Mouse (Mus musculus) limb, embryonic 12.5 days (tissue): ENCODE data around the gene Tcte2. TPM values are rescaled to one million over a fixed set of nuclear protein-coding genes. Genes with fewer than 3 reads are reported as not detected.
"Not testable (repeated sequence)": the region's sequence is repeated elsewhere in the genome, so short reads cannot be mapped to it uniquely, and the experiment has no call there.

Experiments
- ATAC-seq: fragments of 200-750 bp; cut with Nextera tagmentation; 2 replicates; pipeline ENCODE4 v1.8.0; 2017; ENCODE audit warnings: low read depth, moderate TSS enrichment; ENCODE audit not compliant: insufficient number of reproducible peaks, insufficient read depth, low FRiP score, low TSS enrichment
- H3K27ac ChIP-seq: fragments of 300-500 bp; sonication (generic); 2 replicates; pipeline ENCODE4 v1.5.1; 2016; ENCODE audit warnings: mild to moderate bottlenecking, moderate library complexity
- H3K27me3 ChIP-seq: fragments of 300-500 bp; sonication (generic); 2 replicates; pipeline ENCODE4 v1.6.1; 2016; ENCODE audit warnings: mild to moderate bottlenecking, moderate library complexity
- H3K36me3 ChIP-seq: fragments of 300-500 bp; sonication (generic); 2 replicates; pipeline ENCODE4 v1.6.1; 2016; ENCODE audit warnings: mild to moderate bottlenecking, moderate library complexity
- H3K4me1 ChIP-seq: fragments of 300-500 bp; sonication (generic); replicated peaks from 2 replicates; pipeline ENCODE4 v1.6.1; 2016
- H3K4me2 ChIP-seq: fragments of 300-500 bp; sonication (generic); 2 replicates; pipeline ENCODE4 v1.6.1; 2016; ENCODE audit warnings: mild to moderate bottlenecking, moderate library complexity
- H3K4me3 ChIP-seq: fragments of 300-500 bp; sonication (generic); replicated peaks from 2 replicates; pipeline ENCODE4 v1.5.1; 2016; ENCODE audit warnings: mild to moderate bottlenecking
- H3K9ac ChIP-seq: fragments of 300-500 bp; sonication (generic); replicated peaks from 2 replicates; pipeline ENCODE4 v1.6.1; 2016; ENCODE audit warnings: mild to moderate bottlenecking, moderate library complexity
- H3K9me3 ChIP-seq: fragments of 300-500 bp; sonication (generic); 2 replicates; pipeline ENCODE4 v1.6.1; 2016; ENCODE audit warnings: mild to moderate bottlenecking, moderate library complexity
- WGBS: fragments of 180-500 bp; shearing (Covaris S2); methylation state at CpG from one replicate; pipeline ENCODE4 v1.1.7; 2016; 5-methylcytosine and 5-hydroxymethylcytosine counted together
- polyA plus RNA-seq: library from polyadenylated mRNA; unstranded; fragments of >200 nt; fragmentation: Nextera tagmentation; extraction: Ambion mirVana; gene quantifications from 2 replicates; pipeline ENCODE4 v1.2.1, GENCODE M21; 2016

Tcte2 gene
- polyA plus RNA-seq, 1 experiment from 2014 or later = 5.7 TPM

DNA sequence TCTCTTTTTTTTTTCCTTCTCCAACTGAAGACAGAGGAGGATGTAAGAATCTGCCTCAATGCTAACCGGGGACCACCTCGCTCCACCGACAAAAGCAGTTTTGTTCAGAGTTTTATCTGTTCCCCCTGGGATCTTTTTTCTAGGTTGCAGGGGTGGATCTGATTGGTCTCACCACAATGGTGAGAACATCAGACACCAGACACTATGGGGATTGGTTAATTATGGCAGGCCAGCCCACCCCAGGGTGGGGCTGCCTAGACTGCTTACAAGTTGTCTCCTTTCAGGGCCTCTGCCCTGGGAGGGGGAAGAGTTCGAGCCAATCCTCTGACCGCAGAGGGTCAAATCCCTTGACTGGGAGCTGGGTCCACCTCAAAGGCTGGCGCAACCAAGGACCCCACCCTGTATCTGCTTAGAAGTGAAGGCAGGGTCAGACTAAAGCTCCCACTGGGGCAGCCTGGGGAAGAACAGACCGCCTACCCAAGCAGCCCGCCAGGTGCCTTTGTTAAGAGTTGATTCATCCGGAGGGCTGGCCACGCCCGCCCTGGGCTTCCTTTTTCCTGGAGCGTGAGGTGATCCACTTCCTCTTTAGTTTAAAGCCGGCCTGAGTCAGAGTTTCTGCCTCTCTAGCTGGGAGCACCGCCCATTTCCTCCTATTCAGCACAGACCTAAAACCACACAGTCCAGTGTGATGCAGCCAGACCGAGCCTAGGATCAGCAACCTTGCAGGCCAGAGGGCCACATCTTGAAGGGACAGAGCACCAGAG lies 78.0 kb downstream of the Tcte2 start:
- H3K27ac ChIP-seq = peak overlapping the region; percentile 47; the same call in 1 of the 2 replicates

DNA sequence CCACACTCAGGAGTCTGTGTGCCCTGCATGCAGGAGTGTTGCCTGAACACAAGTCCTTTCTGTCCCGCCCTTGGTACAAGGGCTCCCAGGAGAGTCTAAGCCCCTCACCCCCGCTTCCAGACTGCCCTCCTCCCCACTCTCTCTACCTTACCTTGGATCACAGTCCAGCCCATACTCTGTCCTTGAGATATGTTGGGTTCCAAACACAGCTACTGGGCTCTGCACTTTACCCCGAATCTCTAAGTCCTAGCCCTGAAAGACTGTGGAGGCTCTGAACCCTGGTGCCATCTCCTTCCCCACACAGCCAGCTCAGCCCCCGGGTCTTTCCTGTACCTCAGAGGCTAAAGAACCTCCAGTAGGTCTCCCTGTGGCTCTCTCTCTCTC lies 78.6 kb downstream of the Tcte2 start:
- H3K27ac ChIP-seq = peak overlapping the region; percentile 47; the same call in 1 of the 2 replicates
- no peak overlapping the region; the same call in 1 of the 2 replicates for H3K9ac ChIP-seq
- 0 out of 2 replicates have a peak overlapping the region, but pooled peaks have one; percentile 1 for H3K4me3 ChIP-seq
- ATAC-seq = no peak
- H3K27me3 ChIP-seq = no peaks in the 10 kb centered on the region
- no peak overlapping the region for H3K4me2 ChIP-seq
- no peaks in the 10 kb centered on the region for H3K9me3 ChIP-seq
- peaks cover 17% of the 10 kb centered on the region for H3K4me1 ChIP-seq
- 36% methylated on average over 4 of the region's 4 CpGs for WGBS
- no peaks in the 10 kb centered on the region for H3K36me3 ChIP-seq

More for the DNA sequence above, 78.0 kb downstream of the Tcte2 start:
- no peaks in the 10 kb centered on the region for H3K27me3 ChIP-seq
- no peak overlapping the region for H3K9ac ChIP-seq
- 0 out of 2 replicates have a peak overlapping the region, but pooled peaks have one; percentile 2 for H3K4me3 ChIP-seq
- 24% methylated on average over 15 of the region's 15 CpGs for WGBS
- H3K4me1 ChIP-seq = peaks cover 17% of the 10 kb centered on the region
- H3K9me3 ChIP-seq = no peaks in the 10 kb centered on the region
- H3K4me2 ChIP-seq = peak overlapping the region; percentile 33
- H3K36me3 ChIP-seq = no peaks in the 10 kb centered on the region
- ATAC-seq = no peak; the same call in 1 of the 2 replicates

- Histone ChIP-seq H3K4me2 (no peak overlapping the region; the same call in 1 of the 2 replicates), H3K27ac (peak overlapping the region; percentile 47; the same call in 1 of the 2 replicates), H3K36me3 (no peaks in the 10 kb centered on the region), H3K9ac (peak overlapping the region; percentile 6; the same call in 1 of the 2 replicates), H3K4me1 (peaks cover 17% of the 10 kb centered on the region), H3K9me3 (no peaks in the 10 kb centered on the region), H3K4me3 (0 out of 2 replicates have a peak overlapping the region, but pooled peaks have one; percentile 1), H3K27me3 (no peaks in the 10 kb centered on the region)
- WGBS = 66% methylated on average over 9 of the region's 9 CpGs
- peak; percentile 22; the same call in 1 of the 2 replicates for ATAC-seq
Measured at GRCm38 (mm10) chr17:13682378-13683026, 79.1 kb downstream of the Tcte2 start.

DNA sequence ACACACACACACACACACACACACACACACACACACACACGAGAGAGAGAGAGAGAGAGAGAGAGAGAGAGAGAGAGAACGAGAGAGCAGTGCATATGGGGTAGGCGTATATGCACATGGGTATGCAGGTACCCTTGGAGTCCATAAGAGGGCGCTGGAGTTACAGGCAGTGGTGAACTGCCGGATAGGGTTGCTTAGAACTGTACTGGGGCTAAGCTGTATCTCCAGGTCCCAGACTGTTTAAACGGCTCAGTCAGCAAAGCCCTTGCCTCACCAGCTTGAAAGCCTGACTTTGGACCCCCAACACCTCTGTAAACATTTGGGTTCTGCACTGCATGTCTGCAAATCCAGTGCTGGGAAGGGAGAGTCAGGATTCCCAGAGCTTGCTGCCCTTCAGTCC lies 79.9 kb downstream of the Tcte2 start:
- H3K27me3 ChIP-seq = no peaks in the 10 kb centered on the region
- no peak for ATAC-seq
- H3K4me3 ChIP-seq = no peak overlapping the region
- no peaks in the 10 kb centered on the region for H3K9me3 ChIP-seq
- no peak overlapping the region for H3K9ac ChIP-seq
- H3K27ac ChIP-seq = no peak overlapping the region
- H3K36me3 ChIP-seq = no peaks in the 10 kb centered on the region
- H3K4me2 ChIP-seq = no peak overlapping the region
- 96% methylated on average over 6 of the region's 6 CpGs for WGBS
- H3K4me1 ChIP-seq = peaks cover 17% of the 10 kb centered on the region

DNA sequence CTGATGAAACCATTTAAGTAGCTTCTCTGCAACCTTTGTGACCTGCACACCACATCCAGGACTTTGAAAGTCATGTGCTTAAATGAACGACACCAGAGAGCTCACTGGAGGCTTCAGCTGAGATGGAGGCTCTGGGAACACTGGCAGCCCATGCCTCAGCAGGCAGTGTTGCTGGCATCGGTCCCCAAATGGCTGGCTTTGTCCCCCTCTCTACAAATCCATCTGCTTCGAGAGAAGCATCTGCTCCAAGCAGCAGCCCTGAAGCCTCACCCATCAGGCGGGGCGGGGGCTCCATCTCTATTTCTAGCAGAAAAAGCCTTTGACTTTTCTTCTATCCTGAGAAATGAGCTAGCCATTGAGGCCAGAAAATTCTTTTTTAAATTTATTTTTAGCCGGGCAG lies 80.5 kb downstream of the Tcte2 start:
- 88% methylated on average over 6 of the region's 6 CpGs for WGBS

DNA sequence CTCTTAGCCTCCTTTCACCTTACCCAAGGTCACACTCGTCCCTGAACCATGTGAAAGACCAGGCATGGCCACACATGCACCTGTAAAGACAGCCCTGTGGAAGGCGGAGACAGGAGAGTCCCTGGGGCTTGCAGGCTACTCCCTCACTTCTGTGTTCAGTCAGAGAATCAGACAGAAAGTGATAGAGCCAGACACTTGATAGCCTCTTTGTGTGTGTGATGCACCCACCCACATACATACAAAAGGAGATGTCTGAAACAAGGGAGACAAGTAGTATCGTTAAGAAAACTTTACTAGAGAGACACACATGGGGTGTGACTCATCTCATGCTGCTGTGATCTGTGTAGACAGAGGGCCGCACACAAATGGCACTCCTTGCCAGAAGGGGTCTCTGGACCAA lies 81.3 kb downstream of the Tcte2 start:
- WGBS = 79% methylated on average over 4 of the region's 4 CpGs
- no peak for ATAC-seq

More for the DNA sequence above, 80.5 kb downstream of the Tcte2 start:
- Histone ChIP-seq H3K27ac (no peak overlapping the region), H3K9ac (no peak overlapping the region), H3K36me3 (no peaks in the 10 kb centered on the region), H3K4me2 (no peak overlapping the region), H3K4me3 (no peak overlapping the region), H3K9me3 (no peaks in the 10 kb centered on the region), H3K27me3 (no peaks in the 10 kb centered on the region), H3K4me1 (peaks cover 17% of the 10 kb centered on the region)
- no peak for ATAC-seq

GRCm38 (mm10) chr17:13679725-13680124 lies 81.9 kb downstream of the Tcte2 start:
- Histone ChIP-seq H3K4me2 (no peak overlapping the region), H3K4me3 (no peak overlapping the region), H3K4me1 (peaks cover 17% of the 10 kb centered on the region), H3K9me3 (no peaks in the 10 kb centered on the region), H3K27me3 (no peaks in the 10 kb centered on the region), H3K9ac (no peak overlapping the region), H3K36me3 (no peaks in the 10 kb centered on the region), H3K27ac (no peak overlapping the region)
- no peak for ATAC-seq
- 78% methylated on average over 6 of the region's 6 CpGs for WGBS

More for the DNA sequence above, 81.3 kb downstream of the Tcte2 start:
- Histone ChIP-seq H3K4me3 (no peak overlapping the region), H3K4me1 (peaks cover 17% of the 10 kb centered on the region), H3K9me3 (no peaks in the 10 kb centered on the region), H3K36me3 (no peaks in the 10 kb centered on the region), H3K27ac (no peak overlapping the region), H3K9ac (no peak overlapping the region), H3K4me2 (no peak overlapping the region), H3K27me3 (no peaks in the 10 kb centered on the region)

DNA sequence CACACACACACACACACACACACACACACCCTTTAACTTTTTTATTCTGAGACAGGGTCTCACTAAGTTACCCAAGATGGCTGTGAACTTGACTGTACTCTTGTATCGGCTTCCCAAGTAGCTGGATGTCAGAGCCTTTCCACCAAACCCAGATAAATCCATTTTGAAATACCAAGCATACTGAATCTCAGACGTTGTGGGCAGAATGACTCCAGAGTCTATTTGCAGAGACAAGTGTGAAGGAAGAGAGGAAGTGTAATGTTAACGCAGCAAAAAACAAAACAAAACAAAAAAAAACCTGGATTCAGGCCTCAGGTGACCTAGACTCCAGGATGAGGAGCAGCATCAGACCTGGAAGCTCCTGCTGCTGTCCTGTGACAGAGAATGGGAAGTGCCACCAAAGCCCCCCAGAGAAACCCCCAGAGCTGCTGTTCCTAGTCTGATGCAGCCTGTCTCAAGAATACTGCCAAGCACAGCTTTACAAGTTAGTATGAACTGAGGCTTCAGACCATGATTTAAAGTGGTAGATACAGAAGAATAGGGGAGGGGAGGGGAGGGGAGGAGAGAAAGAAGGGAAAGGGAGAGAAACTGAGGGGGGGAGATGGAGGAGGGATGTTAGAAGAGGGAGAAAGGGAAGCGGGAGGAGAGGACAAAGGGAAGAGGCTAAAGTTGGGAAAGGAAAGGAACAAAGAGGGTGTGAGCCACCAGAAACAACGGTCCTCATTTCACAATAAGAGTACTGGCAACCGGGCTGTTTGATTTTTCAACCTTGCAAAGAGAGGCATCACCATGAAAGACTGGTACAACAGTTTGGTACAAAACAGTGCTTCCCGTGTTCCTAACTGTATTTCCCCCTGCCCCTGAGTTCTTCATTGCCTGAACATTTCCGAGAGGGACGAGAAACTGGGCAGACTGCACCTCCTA lies 84.1 kb downstream of the Tcte2 start:
- Histone ChIP-seq H3K27me3 (no peaks in the 10 kb centered on the region), H3K4me3 (no peak overlapping the region), H3K36me3 (no peaks in the 10 kb centered on the region), H3K27ac (no peak overlapping the region), H3K9me3 (no peaks in the 10 kb centered on the region), H3K4me1 (peaks cover 2% of the 10 kb centered on the region; the same call in 1 of the 2 replicates), H3K4me2 (no peak overlapping the region), H3K9ac (no peak overlapping the region; the same call in 1 of the 2 replicates)
- WGBS = 70% methylated on average over 9 of the region's 9 CpGs
- ATAC-seq = no peak

DNA sequence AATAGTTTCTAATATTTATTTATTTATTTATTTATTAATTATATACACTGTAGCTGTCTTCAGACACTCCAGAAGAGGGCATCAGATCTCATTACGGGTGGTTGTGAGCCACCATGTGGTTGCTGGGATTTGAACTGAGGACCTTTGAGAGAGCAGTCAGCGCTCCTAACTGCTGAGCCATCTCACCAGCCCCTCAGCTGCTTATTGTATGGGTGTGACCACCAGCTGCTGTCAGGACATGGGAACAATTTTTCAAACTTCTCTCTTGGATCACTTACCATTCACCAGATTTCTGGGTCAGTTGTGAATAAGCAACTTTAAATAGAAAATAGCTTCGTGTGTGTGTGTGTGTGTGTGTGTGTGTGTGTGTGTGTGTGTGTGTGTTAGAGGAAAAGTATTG lies 85.5 kb downstream of the Tcte2 start:
- H3K9ac ChIP-seq, H3K4me1 ChIP-seq, H3K27me3 ChIP-seq, ATAC-seq, H3K4me3 ChIP-seq, H3K4me2 ChIP-seq, H3K9me3 ChIP-seq, H3K36me3 ChIP-seq, H3K27ac ChIP-seq: not testable (repeated sequence)
- 92% methylated on average over 3 of the region's 3 CpGs for WGBS

DNA sequence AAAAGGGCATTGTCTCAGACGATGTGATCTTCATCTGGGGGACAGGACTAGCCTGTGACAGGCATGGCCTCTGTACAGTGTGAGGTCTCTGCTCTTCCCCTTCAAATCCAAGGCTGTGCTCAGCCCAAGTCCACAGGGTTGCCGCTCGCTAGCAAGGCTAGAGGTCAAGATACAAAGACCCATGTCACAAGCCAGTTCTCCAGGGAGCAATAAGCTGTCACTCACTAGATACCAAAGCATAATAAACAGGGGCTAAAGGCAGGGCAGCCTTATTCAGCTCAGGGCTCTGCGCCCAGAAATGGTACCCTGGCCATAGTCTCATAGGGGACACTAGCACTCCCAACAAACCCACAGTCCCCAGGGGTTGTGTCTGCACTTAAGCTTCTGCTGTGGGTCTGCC lies 86.0 kb downstream of the Tcte2 start:
- Histone ChIP-seq H3K27ac (no peak overlapping the region), H3K36me3 (no peaks in the 10 kb centered on the region), H3K9ac (no peak overlapping the region), H3K4me2 (no peak overlapping the region), H3K27me3 (no peaks in the 10 kb centered on the region), H3K9me3 (no peaks in the 10 kb centered on the region), H3K4me3 (no peak overlapping the region), H3K4me1 (no peaks in the 10 kb centered on the region)
- no peak for ATAC-seq
- WGBS = 61% methylated on average over 4 of the region's 4 CpGs
